Mouse (Mus musculus) MEL (cell line): ENCODE measurements around the gene Olfr773.
"Not testable (repeated sequence)": the region's sequence is repeated elsewhere in the genome, so short reads cannot be mapped to it uniquely, and the experiment has no call there.

Experiments
- CHD2 ChIP-seq: IDR thresholded peaks from 2 replicates; pipeline ENCODE4 v1.6.1; 2011; ENCODE audit warnings: low read length, improper control_type of control experiment
- CTCF ChIP-seq, 3 experiments: IDR thresholded peaks in 2 of 3; conservative IDR thresholded peaks in 1 of 3; 2 replicates each; pipeline ENCODE4 v1.5.1; 2011 to 2012; ENCODE audit warnings: low read length in 3 of 3, low read depth in 2 of 3, mild to moderate bottlenecking in 2 of 3, improper control_type of control experiment in 1 of 3, inconsistent platforms in 1 of 3, mixed read lengths in 1 of 3, moderate library complexity in 1 of 3; ENCODE audit not compliant: control insufficient read depth in 1 of 3, insufficient read depth in 1 of 3, poor library complexity in 1 of 3, severe bottlenecking in 1 of 3
- ELF1 ChIP-seq: IDR thresholded peaks from 2 replicates; pipeline ENCODE4 v1.6.1; 2014; ENCODE audit warnings: low read depth, mild to moderate bottlenecking, inconsistent platforms, low read length, improper control_type of control experiment, moderate library complexity
- EP300 ChIP-seq, 2 experiments: IDR thresholded peaks; 2 replicates each; pipeline ENCODE4 v1.6.1; 2011; ENCODE audit warnings: improper control_type of control experiment in 2 of 2, low read length in 2 of 2, low read depth in 1 of 2, mild to moderate bottlenecking in 1 of 2
- ETS1 ChIP-seq: IDR thresholded peaks from 2 replicates; pipeline ENCODE4 v1.6.1; 2012; ENCODE audit warnings: low read depth, mild to moderate bottlenecking, inconsistent platforms, low read length, improper control_type of control experiment, moderate library complexity
- GABPA ChIP-seq: IDR thresholded peaks from 2 replicates; pipeline ENCODE4 v1.6.1; 2012; ENCODE audit warnings: low read depth, mild to moderate bottlenecking, inconsistent platforms, low read length, improper control_type of control experiment, moderate library complexity
- GATA1 ChIP-seq: IDR thresholded peaks from 2 replicates; pipeline ENCODE4 v1.6.1; 2011; ENCODE audit warnings: low read depth, low read length, improper control_type of control experiment
- MAFK ChIP-seq: IDR thresholded peaks from 2 replicates; pipeline ENCODE4 v1.6.1; 2011; ENCODE audit warnings: low read depth, mild to moderate bottlenecking, low read length, improper control_type of control experiment, borderline replicate concordance
- MYB ChIP-seq: IDR thresholded peaks from 2 replicates; pipeline ENCODE4 v1.6.1; 2011; ENCODE audit warnings: mild to moderate bottlenecking, low read depth, low read length, improper control_type of control experiment
- NRF1 ChIP-seq: IDR thresholded peaks from 2 replicates; pipeline ENCODE4 v1.6.1; 2014; ENCODE audit warnings: low read depth, mild to moderate bottlenecking, inconsistent platforms, low read length, improper control_type of control experiment, moderate library complexity; ENCODE audit not compliant: poor library complexity, insufficient read depth, severe bottlenecking
- POLR2A ChIP-seq, 2 experiments: IDR thresholded peaks; 2 replicates each; pipeline ENCODE4 v1.6.1; 2011 to 2012; ENCODE audit warnings: low read length in 2 of 2, mild to moderate bottlenecking in 2 of 2, control low read depth in 1 of 2, improper control_type of control experiment in 1 of 2, low read depth in 1 of 2, moderate library complexity in 1 of 2; ENCODE audit not compliant: control insufficient read depth in 1 of 2, insufficient read depth in 1 of 2, poor library complexity in 1 of 2
- ZC3H11A ChIP-seq: IDR thresholded peaks from 2 replicates; pipeline ENCODE4 v1.6.1; 2012; ENCODE audit warnings: low read depth, mild to moderate bottlenecking, inconsistent platforms, low read length, improper control_type of control experiment

DNA sequence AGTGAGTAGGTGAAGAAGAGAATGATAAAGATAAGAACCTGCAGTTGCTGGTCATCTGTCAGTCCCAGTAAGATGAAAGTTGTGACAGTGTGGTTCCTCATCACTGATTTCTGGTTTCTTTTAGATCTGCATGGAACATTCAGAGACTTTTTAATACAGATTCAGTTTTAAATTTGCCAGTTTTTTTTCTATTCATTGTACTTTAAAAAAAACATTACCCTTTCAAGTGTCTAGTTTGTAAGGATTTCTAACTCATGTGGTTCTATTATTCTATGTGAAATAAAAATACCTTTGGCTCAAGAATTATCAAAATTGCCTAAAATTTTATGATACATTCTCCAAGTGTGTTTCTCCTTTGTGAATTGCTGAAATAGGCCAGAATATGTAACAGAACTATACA is at the start of gene Olfr773:
- not testable (repeated sequence) for TF ChIP-seq EP300 (IDR thresholded peaks at IDR 0.05; ENCODE audit: low read depth in 1 of 2, low read length in 2 of 2); POLR2A (IDR thresholded peaks at IDR 0.05; ENCODE audit: control insufficient read depth in 1 of 2, insufficient read depth in 1 of 2, low read depth in 1 of 2, low read length in 2 of 2, poor library complexity in 1 of 2); MAFK; ETS1; ZC3H11A; MYB; CTCF (IDR thresholded peaks at IDR 0.05 in 2 of 3, conservative IDR thresholded peaks at IDR 0.05 in 1 of 3; ENCODE audit: control insufficient read depth in 1 of 3, insufficient read depth in 1 of 3, low read depth in 2 of 3, low read length in 3 of 3, poor library complexity in 1 of 3, severe bottlenecking in 1 of 3); GABPA; CHD2; NRF1; ELF1; GATA1
